Mouse (Mus musculus): ENCODE data around the gene Col24a1. TPM values are rescaled to one million over a fixed set of nuclear protein-coding genes. Genes with fewer than 3 reads are reported as not detected.

Gene Col24a1
- polyA plus RNA-seq, 1 experiment from 2014 or later: 0.33 TPM

GRCm38 (mm10) chr3:145305311-145305710 is 13.0 kb downstream of the Col24a1 start:
- H3K27me3 ChIP-seq (ENCODE audit: insufficient read depth, low read length): no peaks in the 10 kb centered on the region
- TF ChIP-seq CTCF (IDR thresholded peaks at IDR 0.05; ENCODE audit: low read depth) (no peak), EP300 (IDR thresholded peaks at IDR 0.05; ENCODE audit: low read depth) (no peak)
- H3K4me3 ChIP-seq (ENCODE audit: low read depth, low read length): no peak overlapping the region

DNA sequence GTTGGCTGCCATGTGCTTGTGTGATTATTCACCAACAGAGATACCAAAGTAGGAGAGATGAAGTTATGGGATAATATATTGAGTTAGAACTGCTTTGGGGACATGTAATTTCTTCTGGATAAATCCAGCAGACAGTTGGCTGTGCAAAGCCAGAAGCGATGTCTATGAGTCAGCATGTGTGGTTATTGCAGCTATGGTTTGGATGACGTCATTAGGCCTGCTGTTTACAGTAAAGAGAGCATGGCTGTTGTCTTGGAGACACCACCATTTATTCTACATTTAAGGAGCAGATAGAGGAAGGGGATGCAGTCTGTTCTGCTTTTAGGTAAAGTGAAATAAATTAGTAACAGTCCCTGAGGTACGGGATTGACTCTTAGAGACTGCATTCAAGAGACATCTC is 14.9 kb downstream of the Col24a1 start:
- DNase-seq (no peak), ATAC-seq (no peak)
- Histone ChIP-seq H3K9me3 (ENCODE audit: low read length) (no peaks in the 10 kb centered on the region), H3K36me3 (replicated peaks; ENCODE audit: insufficient read depth, low read length) (no peaks in the 10 kb centered on the region), H3K4me1 (ENCODE audit: insufficient read depth) (no peaks in the 10 kb centered on the region), H3K4me2 (ENCODE audit: low read depth, low read length) (no peak overlapping the region), H3K9ac (replicated peaks) (no peak overlapping the region), H3K27ac (ENCODE audit: low read depth) (no peak overlapping the region), H3K4me3 (ENCODE audit: low read depth, low read length) (no peak overlapping the region), H3K27me3 (ENCODE audit: insufficient read depth, low read length) (no peaks in the 10 kb centered on the region)
- TF ChIP-seq CTCF (IDR thresholded peaks at IDR 0.05; ENCODE audit: low read depth): no peak
- TF ChIP-seq EP300 (IDR thresholded peaks at IDR 0.05; ENCODE audit: low read depth): no peak
- WGBS (ENCODE audit: insufficient replicate concordance): 64% methylated on average over 3 of the region's 3 CpGs

More at GRCm38 (mm10) chr3:145305311-145305710, 13.0 kb downstream of the Col24a1 start:
- 37% methylated on average over 5 of the region's 5 CpGs for WGBS (ENCODE audit: insufficient replicate concordance)
- no peak for DNase-seq
- H3K9me3 ChIP-seq (ENCODE audit: low read length): no peaks in the 10 kb centered on the region
- no peak overlapping the region for H3K9ac ChIP-seq (replicated peaks)
- H3K36me3 ChIP-seq (replicated peaks; ENCODE audit: insufficient read depth, low read length): no peaks in the 10 kb centered on the region
- H3K4me1 ChIP-seq (ENCODE audit: insufficient read depth): no peaks in the 10 kb centered on the region
- H3K27ac ChIP-seq (ENCODE audit: low read depth): no peak overlapping the region
- no peak for ATAC-seq
- H3K4me2 ChIP-seq (ENCODE audit: low read depth, low read length): no peak overlapping the region

DNA sequence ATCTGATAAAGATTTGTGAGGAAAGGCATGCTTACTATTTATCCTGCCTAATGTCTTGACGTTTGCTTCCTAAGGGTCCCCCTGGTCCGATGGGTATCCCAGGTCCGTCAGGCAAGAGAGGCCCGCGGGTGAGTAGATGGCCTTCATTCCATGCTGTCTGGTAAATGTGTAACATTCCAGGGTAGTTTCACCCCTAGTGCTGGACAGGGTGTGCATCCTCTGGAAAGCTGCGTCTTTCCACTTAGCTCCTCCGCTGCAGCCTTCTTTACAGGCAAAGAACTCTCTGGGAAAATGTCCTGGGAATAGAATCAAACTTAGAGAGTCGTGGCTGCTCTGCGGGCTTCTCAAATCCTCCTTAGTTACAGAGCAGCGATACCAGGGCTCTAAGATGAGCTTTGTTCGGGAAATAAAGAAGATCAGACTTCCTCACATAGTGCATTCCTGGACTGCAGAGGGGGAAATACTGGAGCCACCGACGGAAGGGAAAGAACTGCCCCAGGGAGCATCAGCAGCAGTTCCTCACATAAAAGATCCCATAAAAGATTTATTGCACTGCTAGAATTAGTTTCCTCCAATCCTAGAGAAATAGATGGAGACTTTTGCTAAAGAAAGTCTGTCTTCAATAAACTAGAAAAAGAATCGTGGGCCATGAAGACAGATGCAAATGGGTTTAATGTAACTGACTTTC is 28.5 kb downstream of the Col24a1 start:
- H3K4me2 ChIP-seq (ENCODE audit: low read depth, low read length): no peak overlapping the region
- H3K4me1 ChIP-seq (ENCODE audit: insufficient read depth): no peaks in the 10 kb centered on the region
- H3K36me3 ChIP-seq (replicated peaks; ENCODE audit: insufficient read depth, low read length): no peaks in the 10 kb centered on the region
- no peak for DNase-seq
- ATAC-seq: no peak
- no peak overlapping the region for H3K9ac ChIP-seq (replicated peaks)
- TF ChIP-seq CTCF (IDR thresholded peaks at IDR 0.05; ENCODE audit: low read depth) (no peak), EP300 (IDR thresholded peaks at IDR 0.05; ENCODE audit: low read depth) (no peak)
- H3K4me3 ChIP-seq (ENCODE audit: low read depth, low read length): no peak overlapping the region
- no peaks in the 10 kb centered on the region for H3K27me3 ChIP-seq (ENCODE audit: insufficient read depth, low read length)
- H3K9me3 ChIP-seq (ENCODE audit: low read length): no peaks in the 10 kb centered on the region
- 68% methylated on average over 14 of the region's 14 CpGs for whole genome bisulfite sequencing (ENCODE audit: insufficient replicate concordance)
- H3K27ac ChIP-seq (ENCODE audit: low read depth): no peak overlapping the region

DNA sequence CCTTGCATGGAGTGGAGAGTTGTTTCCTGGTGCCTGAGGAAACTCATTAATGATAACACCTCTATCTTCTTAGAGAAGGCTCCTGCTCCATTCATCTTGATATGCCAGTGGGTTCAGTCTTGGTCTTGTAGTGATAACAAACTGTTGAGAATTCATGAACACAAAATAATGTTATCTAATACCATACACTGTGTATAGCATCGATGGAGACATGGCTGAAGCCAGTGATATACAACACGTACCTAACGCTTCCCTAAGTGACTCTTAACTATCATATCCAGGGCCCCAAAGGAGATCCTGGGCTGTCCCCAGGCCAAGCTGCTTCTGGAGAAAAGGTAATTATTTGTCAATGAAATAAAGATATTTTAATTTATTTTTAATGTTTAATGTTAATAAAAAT is 33.1 kb downstream of the Col24a1 start:
- H3K36me3 ChIP-seq (replicated peaks; ENCODE audit: insufficient read depth, low read length): no peaks in the 10 kb centered on the region
- H3K9ac ChIP-seq (replicated peaks): no peak overlapping the region
- no peaks in the 10 kb centered on the region for H3K9me3 ChIP-seq (ENCODE audit: low read length)
- TF ChIP-seq CTCF (IDR thresholded peaks at IDR 0.05; ENCODE audit: low read depth): no peak
- H3K27me3 ChIP-seq (ENCODE audit: insufficient read depth, low read length): no peaks in the 10 kb centered on the region
- no peak for ATAC-seq
- no peak overlapping the region for H3K27ac ChIP-seq (ENCODE audit: low read depth)
- WGBS (ENCODE audit: insufficient replicate concordance): 67% methylated on average over 3 of the region's 3 CpGs
- no peak for DNase-seq
- no peak overlapping the region for H3K4me2 ChIP-seq (ENCODE audit: low read depth, low read length)
- no peaks in the 10 kb centered on the region for H3K4me1 ChIP-seq (ENCODE audit: insufficient read depth)
- H3K4me3 ChIP-seq (ENCODE audit: low read depth, low read length): no peak overlapping the region

DNA sequence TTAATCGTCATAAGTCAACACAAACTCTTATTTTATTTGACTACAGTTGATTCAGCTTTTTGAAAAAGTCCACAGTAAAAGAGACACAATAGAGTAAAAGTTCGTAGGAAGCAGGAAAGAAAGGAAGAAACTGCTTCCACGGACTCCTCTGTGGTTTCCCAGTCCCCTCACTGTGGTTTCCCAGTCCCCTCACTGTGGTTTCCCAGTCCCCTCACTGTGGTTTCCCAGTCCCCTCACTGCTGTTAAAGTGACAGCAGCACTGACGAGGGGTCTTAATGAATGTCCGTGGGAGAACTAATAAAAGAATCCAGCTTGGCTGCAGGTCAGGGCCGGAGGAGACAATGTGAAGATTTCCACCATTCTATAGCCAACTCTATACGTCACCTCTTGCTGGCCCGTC is 39.4 kb downstream of the Col24a1 start:
- Histone ChIP-seq H3K36me3 (replicated peaks; ENCODE audit: insufficient read depth, low read length) (no peaks in the 10 kb centered on the region), H3K9ac (replicated peaks) (no peak overlapping the region), H3K4me2 (ENCODE audit: low read depth, low read length) (no peak overlapping the region), H3K4me3 (ENCODE audit: low read depth, low read length) (no peak overlapping the region), H3K27me3 (ENCODE audit: insufficient read depth, low read length) (no peaks in the 10 kb centered on the region), H3K27ac (ENCODE audit: low read depth) (no peak overlapping the region), H3K4me1 (ENCODE audit: insufficient read depth) (no peaks in the 10 kb centered on the region), H3K9me3 (ENCODE audit: low read length) (no peaks in the 10 kb centered on the region)
- TF ChIP-seq CTCF (IDR thresholded peaks at IDR 0.05; ENCODE audit: low read depth) (no peak), EP300 (IDR thresholded peaks at IDR 0.05; ENCODE audit: low read depth) (no peak)
- no peak for ATAC-seq
- no peak for DNase-seq
- WGBS (ENCODE audit: insufficient replicate concordance): 42% methylated on average over 8 of the region's 8 CpGs

GRCm38 (mm10) chr3:145334046-145334445 is 41.8 kb downstream of the Col24a1 start:
- no peak overlapping the region for H3K4me2 ChIP-seq (ENCODE audit: low read depth, low read length)
- H3K4me3 ChIP-seq (ENCODE audit: low read depth, low read length): no peak overlapping the region
- H3K36me3 ChIP-seq (replicated peaks; ENCODE audit: insufficient read depth, low read length): no peaks in the 10 kb centered on the region
- H3K9ac ChIP-seq (replicated peaks): no peak overlapping the region
- H3K4me1 ChIP-seq (ENCODE audit: insufficient read depth): no peaks in the 10 kb centered on the region
- no peak for TF ChIP-seq CTCF (IDR thresholded peaks at IDR 0.05; ENCODE audit: low read depth)
- TF ChIP-seq EP300 (IDR thresholded peaks at IDR 0.05; ENCODE audit: low read depth): no peak
- no peak for ATAC-seq
- DNase-seq: no peak
- no peaks in the 10 kb centered on the region for H3K9me3 ChIP-seq (ENCODE audit: low read length)
- WGBS (ENCODE audit: insufficient replicate concordance): 71% methylated on average over 3 of the region's 3 CpGs
- no peaks in the 10 kb centered on the region for H3K27me3 ChIP-seq (ENCODE audit: insufficient read depth, low read length)
- no peak overlapping the region for H3K27ac ChIP-seq (ENCODE audit: low read depth)
